Mouse (Mus musculus) mouse trophoblast stem cell (cell line): ENCODE measurements around the gene Slc52a3.

Source experiments
- in situ Hi-C, 2 experiments: fragments of 300-500 bp; cut with MseI, MboI; formaldehyde crosslinking; loops; 2 replicates in 1 of 2; 3 replicates in 1 of 2; pipeline ENCODE4 v1.15.1; 2025

Slc52a3 gene

DNA sequence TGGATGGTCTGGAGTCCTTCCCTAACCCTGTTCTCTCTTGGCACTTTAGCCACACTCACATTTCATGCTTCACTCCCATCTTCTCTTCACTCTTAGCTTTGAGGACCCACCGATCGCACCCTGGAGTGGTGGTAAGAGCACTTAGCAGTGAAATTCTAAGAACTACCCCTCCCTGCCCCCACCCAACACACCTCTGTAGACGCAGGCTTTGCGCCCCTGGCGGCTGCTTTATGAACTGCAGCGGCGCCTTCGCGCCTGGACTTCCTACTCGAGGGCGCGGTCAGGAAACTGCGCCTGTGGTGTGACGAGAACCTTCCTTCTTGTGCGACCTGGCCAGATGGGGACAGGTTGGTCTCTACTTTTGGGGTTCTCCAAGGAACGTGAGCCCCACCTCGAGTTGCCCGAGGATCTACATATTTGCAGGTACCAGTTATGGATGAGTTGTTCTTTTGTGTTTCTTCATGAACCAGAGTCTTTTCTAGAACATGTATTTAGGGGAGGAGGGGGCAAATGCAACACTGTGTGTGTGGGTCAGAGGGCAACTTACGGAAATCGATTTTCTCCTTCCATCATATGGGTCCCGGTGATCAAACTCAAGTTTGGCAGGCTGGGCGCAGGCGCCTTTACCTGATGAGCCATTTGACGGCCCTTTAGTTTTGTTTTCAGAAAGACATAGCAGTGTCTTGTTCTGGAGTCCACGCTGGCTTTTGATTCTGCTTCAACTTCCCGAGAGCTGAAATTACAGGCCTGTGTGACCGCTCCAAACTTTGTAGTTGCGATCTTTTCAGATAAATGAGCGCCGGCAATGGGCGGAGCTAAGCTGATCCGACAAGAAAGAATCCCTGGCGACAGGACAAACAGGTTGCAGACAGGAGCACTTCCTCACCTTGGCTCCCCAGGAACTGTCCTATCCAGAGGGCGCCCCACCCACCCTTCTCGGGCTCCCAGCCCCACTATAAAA is at the start of gene Slc52a3:
Slc52a3 (plus strand) TSS at position 283 of the 961 bp plus-strand sequence.
- in situ Hi-C loops, result loop anchor here (10.0 kb wide), 2 partner anchors 52 to 122 kb away; no protein-coding TSS in a partner anchor

DNA sequence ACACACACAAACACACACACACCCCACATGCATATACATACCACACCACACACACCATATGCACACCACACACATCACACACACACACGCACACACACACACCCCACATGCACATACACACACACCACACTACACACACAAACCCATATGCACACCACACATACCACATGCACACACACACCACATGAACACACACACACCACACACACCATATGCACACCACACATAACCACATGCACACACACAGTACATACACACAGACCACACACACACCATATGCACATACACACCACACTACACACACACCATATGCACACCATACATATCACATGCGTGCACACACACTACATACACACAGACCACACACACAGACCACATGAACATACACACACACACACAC is 48.7 kb upstream of the Slc52a3 start:
- in situ Hi-C loops, result loop anchor here in 1 of 2 experiments (10.0 kb wide), 1 partner anchor 47 kb away; the partner anchor contains the start of gene Slc52a3

DNA sequence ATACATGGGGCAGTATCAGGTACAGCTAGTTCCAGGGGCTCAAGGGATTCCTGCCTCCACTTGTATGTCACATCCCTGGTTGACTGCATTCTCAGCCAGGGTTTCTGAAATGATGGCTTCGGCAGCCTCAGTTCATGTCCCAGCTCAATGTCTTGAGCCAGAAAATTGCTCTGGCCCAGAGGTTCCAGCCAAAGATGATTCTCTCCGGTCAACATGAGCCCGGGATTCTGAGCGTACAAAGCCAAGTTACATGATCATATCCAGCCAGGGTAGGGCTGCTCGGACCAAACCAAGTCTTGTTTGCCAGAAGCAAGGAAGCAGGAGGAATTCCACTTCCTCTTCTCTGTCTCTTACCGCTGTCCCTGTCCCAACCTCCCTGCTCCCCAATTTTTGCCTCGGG is 48.0 kb upstream of the Slc52a3 start:
- in situ Hi-C loops, result loop anchor here in 1 of 2 experiments (10.0 kb wide), 1 partner anchor 46 kb away; the partner anchor contains the start of gene Slc52a3

DNA sequence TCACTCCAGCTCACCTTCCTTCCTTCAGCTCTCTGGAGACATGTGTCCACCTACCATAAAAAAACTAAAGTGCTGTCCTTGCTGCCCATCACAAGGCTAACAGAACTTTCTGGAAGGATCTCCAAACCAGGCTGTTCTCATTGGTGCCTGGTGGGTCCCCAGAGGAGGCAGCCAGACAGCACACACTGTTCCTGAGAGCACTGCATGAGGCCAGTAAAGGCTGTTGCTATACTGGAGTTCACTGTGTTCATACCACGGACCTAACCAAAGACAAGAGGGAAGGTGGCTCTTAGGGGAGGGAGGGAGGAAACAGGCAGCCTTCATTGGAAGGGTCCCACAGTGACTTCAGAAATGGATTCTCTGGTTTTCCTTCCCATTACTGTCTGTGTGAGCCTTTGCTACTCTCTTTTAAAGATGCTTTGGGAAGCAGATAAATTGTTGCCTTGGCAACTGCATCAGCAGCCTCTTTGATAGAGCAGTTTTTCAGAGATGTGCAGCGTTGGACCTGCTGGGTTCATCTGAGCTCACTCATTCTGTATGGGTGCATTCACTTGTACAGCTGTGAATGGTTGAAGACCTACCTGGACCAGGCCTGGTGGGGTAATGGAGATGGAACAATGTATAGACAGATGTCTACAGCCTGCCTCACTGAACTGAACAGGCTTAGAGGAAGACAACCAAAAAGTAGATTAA is 47.1 kb upstream of the Slc52a3 start:
- in situ Hi-C loops, result loop anchor here in 1 of 2 experiments (10.0 kb wide), 1 partner anchor 46 kb away; the partner anchor contains the start of gene Slc52a3

DNA sequence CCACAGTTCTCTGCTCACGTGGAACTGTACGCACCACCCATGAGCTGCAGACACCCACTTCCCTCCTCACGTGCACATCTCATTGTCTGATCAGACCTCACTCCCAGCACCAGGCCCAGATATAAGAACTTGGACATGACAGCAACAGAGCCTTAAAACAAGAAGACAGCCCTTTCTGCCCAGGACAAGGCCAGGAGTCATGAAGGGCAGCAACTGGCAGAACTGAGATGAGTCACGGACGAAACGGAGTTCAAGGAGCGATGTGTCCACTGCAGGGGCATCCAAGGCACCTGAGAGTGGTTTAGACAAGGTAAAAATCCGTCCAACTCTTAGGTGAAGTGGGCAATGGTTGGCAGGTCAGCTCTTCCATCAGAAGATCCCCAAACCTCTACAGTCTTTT is 42.6 kb upstream of the Slc52a3 start:
- in situ Hi-C loops, result no loop called here

DNA sequence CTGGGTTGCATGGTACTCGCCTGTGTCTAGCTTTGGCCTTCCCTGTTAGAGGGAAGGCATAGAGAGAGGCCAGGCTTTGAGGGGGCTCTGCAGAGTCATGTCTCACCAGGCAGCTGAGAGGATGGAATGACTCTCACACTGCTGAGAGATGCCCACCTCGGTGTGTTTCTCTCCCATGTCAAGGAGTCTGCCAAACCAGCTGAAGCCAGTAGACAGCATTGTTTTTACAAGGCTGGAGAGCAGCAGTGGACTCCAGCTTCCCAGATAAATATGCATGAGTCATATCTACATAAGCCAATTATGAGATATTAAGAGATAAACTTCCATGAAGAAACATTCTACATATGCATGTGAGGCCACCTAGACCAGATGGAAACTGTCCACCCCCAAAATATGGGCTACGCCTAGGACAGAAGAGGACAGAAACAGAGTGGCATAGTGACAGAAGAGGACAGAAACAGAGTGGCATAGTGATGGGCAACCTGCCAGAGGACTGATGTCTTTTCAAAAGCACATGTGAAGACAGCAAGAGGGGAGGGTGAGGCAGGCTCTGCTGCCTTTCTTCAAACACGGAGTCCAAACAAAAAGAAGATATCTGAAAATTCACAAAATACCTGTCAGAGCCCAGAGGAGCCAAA is 39.7 kb upstream of the Slc52a3 start:
- in situ Hi-C loops, result no loop called here

DNA sequence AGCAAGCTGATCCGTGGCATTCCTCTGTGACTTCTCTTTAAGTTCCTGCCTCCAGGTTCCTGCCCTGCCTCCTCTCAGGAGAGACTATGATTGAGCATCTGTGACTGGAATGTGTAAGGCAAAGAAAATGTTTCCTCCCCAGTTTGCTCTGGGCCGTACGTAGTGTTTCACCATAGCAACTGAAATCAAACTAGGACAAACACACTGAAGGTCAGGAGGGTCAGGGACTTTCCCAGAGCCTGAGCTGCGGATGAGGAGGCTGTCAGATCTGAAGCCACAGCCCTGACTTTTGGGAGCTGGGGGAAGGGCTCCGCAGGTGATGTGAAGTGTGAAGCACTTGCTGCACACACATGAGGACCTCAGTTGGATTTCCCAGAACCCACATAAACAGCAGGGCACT is 37.0 kb upstream of the Slc52a3 start:
- in situ Hi-C loops, result no loop called here

DNA sequence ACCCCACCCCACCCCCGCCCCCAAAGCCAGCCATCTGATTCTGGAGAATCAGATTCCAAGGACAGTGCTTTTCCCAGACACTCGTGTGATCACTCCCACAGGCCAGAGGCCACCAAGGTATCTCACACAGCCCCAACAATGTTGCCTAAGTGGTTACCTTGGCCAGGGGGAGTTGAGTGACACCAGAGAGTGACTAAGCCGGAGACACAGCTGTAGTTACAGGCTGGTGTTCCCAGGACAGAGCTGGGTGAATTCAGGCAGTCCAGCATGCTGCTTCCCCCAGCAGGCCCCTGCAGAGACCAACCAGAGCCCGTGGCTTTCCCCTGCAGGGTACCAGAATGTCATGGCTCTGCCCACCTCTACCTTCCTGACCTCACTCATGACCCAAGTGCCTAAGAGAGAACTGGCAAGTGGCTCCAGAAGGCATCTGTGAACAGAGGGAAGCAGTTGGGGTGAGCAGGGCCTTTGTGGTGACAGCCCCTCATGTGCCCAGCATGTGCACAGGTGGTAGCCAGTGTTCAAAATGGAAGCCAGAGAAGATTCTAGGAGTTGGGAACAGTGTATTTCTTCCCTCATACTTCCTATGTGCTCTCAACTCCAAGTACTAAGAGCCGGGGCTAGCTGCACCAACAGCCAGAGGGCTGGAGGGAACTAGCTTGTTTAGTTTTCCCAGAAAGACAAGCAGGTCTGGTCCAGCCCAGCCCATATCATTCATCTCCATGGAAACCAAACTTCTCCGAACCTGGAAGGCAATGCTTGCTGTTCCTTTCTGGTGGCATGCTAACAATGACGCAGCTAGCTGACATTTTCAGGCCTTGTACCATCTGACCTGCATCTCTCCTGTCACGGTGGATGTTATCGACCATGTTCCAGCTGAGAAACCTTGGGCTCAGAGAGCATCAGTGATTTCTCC is 34.8 kb upstream of the Slc52a3 start:
- in situ Hi-C loops, result no loop called here

DNA sequence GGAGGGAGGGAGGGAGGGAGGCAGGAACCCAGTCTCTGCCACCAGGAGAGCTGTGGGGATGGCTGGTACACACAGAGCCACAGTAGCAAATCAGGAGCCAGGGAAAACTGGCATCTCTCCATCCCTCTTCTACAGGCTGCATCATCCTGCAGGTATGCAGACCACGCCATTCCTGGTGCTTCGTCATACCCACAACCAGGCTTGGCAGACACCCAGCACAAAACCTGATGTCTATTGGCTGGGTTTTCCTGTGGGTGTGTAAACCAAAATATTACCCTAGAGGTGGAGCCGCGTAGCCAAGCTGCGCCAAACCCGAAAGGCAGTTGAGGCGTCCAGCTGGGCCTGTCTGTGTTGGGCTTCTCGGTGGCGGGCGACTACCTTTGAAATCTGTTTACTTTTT is 33.8 kb upstream of the Slc52a3 start:
- in situ Hi-C loops, result no loop called here

DNA sequence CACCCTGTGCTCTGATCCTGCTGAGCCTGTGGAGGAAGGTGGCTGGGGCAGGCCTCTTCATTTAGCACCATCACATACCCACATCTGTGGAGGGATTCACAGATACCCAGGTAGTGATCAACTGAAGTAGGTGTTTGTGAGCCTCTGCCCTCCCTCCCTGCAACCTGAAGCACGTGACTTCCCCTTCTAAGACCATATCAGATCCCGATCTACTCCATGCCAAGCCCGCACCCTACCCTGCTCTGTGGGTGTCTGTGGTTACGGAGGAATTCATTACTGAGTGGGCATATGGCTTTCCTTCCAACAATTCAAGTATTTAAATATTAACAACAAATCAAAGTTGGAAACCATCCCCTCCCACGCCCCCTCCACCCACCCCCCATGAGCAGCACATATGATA is 33.0 kb upstream of the Slc52a3 start:
- in situ Hi-C loops, result no loop called here

DNA sequence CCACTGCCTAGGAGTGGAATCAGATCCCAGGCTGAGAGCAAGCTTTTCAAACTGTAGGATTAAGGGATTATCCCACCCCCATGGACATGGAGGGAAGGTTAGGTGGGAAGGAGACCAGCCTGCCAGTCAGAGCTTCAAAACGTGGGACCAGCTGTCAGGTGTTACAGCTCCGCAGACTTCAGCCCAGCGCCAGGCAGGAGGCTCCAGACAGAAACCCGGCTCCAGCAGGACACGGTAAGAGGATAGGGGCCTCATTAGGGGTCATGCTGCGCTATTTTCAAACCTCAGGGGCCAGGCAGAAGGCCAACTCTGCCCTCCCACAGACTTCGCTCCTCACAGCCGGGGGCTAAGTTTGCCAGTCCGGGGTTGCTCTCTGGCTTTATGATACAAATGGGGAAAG is 32.3 kb upstream of the Slc52a3 start:
- in situ Hi-C loops, result no loop called here

DNA sequence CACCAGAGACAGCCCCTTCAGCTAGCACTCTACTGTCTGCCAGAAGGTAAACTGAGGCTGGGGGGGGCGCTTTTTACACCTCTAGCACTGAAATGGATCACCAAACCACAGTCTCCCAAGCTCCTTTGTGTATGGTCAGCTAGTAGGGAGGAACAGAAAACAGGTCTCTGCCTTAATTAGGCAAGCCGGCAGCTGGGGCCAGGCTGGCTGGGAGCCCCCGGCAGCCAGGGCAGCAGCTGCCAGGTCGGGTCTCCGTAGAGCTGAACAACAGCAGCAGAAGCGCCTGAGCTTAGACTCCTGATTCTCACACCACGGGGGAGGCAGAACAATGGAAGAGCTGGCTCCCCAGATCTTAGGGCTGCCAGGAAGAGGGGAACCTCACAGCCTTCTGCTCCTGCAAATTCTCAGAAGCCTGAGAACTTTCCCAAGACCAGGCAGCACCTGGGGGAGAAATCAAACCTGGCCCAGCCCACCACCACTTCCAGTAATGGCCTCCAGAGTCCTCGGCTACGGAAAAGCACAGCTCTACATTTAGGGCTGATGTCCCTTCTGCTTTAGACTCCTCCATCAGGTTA is 29.0 kb upstream of the Slc52a3 start:
- in situ Hi-C loops, result no loop called here

DNA sequence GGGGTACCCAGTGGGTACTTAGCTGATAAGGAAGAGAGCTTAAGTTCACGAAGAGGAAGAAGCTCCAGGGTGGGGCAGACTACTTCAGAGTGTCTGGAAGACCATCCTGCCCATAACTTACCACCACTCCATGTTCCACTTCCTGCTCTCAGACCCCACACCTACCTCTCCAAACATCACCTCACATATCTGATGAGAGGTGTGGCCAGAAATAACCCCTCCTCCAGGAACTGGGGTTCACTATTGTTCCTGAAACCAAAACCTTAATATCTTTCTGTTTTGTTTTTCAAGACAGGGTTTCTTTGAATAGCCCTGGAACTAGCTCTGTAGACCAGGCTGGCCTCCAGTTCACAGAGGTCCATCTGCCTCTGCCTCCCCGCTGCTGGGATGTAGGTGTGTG is 28.5 kb upstream of the Slc52a3 start:
- in situ Hi-C loops, result no loop called here

DNA sequence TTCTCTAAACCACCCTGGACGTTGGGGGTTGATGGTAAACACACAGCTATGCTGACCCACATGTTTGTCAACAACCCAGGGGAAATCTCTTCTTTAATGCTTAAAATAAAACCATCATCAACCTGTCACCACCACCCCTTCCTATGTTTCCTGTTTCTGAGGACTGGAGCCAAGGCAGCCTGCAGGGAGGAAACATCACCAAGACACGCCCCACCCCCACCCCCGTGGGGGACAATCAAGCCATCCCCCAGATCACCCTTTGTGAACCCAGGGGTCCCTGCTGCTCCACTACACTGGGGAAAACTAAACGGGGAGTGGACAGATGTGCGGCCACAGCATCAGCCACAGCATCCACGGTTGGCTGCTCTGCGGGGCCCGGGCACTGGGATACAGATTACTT is 27.9 kb upstream of the Slc52a3 start:
- in situ Hi-C loops, result no loop called here

DNA sequence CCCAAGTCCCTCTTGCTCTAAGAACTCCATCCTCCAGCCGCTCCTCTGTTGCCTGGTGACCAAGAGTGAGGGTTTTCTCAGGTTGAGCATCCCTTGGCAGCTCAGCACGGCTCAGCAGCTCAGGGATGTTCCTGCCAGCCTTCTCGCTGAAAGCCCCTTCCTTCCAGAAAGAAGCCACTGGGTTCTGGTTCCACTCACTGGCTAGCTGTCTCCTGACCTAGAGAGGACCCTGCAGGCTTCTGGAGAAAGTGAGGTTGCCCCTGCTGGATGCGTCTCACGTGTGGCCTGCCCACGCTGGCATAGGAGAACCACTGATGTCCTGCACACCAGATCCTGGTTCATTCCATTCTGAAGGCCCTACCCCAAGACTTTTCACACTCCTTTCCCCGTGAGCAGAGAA is 27.3 kb upstream of the Slc52a3 start:
- in situ Hi-C loops, result no loop called here

DNA sequence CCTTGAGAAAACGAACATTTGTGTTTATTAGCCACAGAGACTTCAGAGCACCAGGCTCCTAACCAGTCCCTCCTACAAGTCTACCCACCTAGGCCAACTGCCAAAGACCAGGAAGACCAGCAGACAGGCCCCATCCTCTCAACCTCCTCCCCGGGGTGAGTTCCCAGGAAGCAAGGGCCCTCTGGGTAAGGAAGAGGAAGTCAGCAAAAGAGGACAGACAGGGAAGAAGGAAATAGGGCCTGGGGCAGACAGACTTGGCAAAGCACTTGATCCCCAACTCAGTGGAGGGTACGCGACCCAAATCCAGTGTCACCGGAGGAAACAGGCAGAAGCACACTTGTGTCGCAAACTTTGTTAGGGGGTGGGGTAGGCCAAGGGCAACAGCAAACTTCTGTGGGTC is 26.9 kb upstream of the Slc52a3 start:
- in situ Hi-C loops, result no loop called here

DNA sequence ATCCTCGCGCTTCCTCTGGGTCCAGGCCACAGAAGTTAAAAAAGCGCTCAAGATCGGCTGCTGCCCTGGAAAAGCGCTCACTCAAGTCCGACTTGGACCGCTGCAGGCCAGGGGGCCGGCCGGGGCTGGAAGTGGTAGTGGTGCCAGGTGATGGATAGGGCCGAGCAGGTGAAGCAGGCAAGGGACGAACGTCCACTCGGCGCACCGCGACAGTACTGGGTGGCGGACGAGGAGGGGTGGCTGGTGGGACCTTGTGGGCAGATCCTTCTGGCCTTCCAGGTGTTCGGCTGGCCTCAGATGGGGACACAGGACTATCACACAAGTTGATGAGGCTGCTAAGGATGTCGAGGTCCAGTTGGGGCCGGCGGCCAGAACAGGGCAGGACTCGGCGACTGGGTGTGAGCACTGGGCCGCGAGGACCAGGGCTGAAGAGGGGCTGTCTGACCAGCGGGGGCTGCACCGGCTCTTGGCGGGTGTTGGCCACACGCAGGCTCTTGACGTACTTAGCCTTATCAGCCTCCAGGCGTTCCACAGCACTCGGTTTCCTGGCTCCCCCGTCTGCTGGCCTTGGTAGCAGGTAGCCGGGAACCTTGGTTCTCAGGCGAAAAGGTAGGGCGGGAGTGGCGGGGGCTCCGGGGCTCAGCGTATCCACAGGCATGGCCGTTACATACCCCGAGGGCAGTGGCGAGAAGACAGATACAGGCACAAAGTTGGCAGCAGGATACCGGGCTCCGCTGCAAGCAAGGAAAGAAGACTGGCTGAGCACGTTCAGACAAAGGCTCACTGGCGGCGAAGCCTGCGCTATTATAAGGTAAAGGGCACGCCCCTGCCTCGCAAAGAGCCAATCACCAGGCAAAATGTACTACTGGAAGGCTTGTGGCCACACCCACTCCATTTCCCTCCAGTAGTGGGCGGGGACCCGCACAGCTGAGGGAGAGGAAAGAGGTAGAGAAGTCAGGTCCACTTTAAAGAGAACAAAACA is 25.8 kb upstream of the Slc52a3 start:
- in situ Hi-C loops, result no loop called here

DNA sequence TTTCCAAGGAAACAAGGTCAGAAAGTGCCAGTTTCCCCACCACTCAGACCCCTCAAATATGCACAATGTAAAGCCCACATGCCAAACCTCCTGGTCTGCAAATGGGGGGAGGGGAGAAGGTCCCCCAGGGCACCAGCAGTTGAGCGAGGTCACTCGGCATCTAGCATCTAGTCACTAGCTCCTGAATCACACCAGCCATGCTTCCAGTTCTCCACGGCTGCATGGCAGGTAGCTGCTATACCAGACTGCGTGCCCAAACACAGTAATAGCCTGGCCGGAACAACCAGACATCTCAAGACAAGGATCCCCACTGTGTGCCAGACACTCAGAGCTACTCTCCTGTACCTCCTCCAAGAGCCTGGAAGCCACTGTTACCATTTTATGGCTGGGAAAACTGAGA is 24.6 kb upstream of the Slc52a3 start:
- in situ Hi-C loops, result no loop called here

DNA sequence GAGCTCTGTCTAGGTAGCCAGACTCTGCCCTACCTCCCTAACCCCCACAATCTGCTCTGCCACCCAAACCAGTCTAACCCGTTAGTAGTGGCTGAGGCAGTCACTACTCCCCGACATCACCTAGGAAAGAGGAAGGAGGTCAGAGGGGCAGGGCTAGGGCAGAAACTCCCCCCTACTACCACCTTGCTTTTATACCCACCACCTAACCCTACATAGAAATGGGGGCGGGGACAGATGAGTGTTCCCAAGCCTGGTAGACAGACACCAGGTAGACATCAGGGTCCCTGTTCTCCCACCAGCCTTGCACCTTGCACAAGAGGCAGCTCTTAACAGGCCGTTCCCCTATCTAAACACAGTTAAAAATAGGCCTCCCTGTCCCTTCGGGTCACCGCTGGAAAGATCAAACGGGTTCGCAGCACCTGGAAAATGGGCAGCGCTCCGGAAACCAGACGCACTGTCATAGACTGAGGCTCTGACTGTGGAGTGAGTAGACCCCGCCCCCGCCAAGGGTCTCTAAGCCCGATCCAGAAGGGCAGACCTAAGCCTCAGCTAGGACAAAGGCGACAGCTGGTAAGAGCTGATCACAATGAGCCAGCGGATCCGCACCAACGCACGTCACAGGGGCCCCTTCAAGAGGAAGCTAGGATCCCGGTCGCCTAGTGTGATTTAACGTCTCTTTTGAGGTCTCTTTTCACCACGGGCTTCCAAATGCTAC is 23.3 kb upstream of the Slc52a3 start:
- in situ Hi-C loops, result no loop called here
